Mouse (Mus musculus): ENCODE data around the gene Slc35e3.

DNA sequence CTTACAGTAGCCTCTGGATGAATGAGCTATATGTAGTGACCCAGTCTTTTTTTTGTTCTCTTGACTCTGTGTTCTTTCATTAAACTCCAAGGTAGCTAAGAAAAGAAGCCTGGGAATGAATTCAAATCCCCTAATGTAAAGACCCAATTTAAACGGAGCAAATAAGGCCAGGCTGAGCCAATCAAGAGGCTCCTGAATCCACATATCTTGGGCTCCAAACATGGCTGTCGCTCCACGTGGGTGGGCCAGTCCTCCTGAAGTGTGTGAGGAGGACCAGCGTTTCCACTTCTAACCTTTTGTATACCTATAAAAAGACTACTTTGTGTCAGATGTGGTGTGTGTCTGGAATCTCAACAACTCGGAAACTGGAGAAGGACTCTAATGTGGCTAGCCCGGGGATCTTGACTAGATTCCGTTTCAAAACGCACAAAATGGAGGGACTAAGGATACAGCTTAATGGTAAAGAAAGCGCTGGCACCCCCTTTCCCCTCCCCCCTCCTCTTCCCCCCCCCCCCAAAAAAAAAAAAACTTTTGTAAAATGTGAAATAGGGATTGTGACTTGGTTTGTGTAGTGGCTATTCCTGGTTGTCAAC lies 18.6 kb downstream of the Slc35e3 start:
- no peak for TF ChIP-seq CTCF (IDR thresholded peaks at IDR 0.05; ENCODE audit: control insufficient read depth, insufficient read depth, insufficient read length)
- no peak for TF ChIP-seq MAX (IDR thresholded peaks at IDR 0.05)
- TF ChIP-seq USF1 (IDR thresholded peaks at IDR 0.05; ENCODE audit: low read depth), result no peak
- TF ChIP-seq MYOG (IDR thresholded peaks at IDR 0.05; ENCODE audit: control insufficient read depth, extremely low read depth, insufficient read length), result no peak
- TF ChIP-seq MYOD1 (IDR thresholded peaks at IDR 0.05; ENCODE audit: control insufficient read depth, insufficient read length, low read depth), result no peak
- TF ChIP-seq CEBPB (IDR thresholded peaks at IDR 0.05; ENCODE audit: low read depth), result no peak
- TF ChIP-seq FOSL1 (IDR thresholded peaks at IDR 0.05; ENCODE audit: insufficient read depth, low read length, poor library complexity, severe bottlenecking), result no peak
